Mouse (Mus musculus): ENCODE results near the gene Zdhhc13. TPM values are rescaled to one million over a fixed set of nuclear protein-coding genes. Genes with fewer than 3 reads are reported as not detected.

The Zdhhc13 gene
- polyA plus RNA-seq, 1 experiment from 2014 or later, result 39.2 TPM

- no peak overlapping the region for H3K4me2 ChIP-seq
- WGBS, result 81% methylated on average over 5 of the region's 5 CpGs
- H3K27me3 ChIP-seq (replicated peaks), result peaks cover 39% of the 10 kb centered on the region
- H3K4me3 ChIP-seq (replicated peaks), result no peak overlapping the region
- H3K9me3 ChIP-seq (replicated peaks), result no peaks in the 10 kb centered on the region
- no peak overlapping the region for H3K9ac ChIP-seq (replicated peaks)
- H3K27ac ChIP-seq (replicated peaks), result no peak overlapping the region
- peaks cover 37% of the 10 kb centered on the region for H3K36me3 ChIP-seq
- ATAC-seq (ENCODE audit: low FRiP score), result no peak
- 0 out of 2 replicates have a peak, but pooled peaks cover 2% of the 10 kb centered on the region for H3K4me1 ChIP-seq
Observed at GRCm38 (mm10) chr7:48829177-48829910, 40.5 kb downstream of the Zdhhc13 start.

DNA sequence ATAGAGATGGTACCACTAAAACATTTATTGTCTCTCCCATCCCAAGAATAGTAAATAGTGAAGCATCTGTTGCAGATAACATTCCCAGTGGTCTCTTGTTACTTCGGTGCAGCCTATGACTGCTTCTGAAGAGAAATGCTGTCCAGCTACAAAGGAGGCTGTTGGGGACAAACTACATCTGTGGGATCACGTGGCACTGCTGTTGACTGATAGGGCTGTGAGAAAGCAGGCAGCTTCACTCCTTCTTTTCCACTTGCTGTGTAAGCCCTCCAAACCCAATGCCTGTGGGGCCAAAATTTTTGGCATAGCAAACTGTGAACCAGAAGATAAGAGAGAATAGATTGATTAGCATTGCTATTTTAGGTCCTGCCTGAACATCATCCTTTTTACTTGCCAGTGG is 41.6 kb downstream of the Zdhhc13 start:
- Histone ChIP-seq H3K27me3 (replicated peaks) (peaks cover 39% of the 10 kb centered on the region), H3K9ac (replicated peaks) (no peak overlapping the region), H3K4me3 (replicated peaks) (no peak overlapping the region), H3K36me3 (peaks cover 27% of the 10 kb centered on the region), H3K4me2 (no peak overlapping the region), H3K27ac (replicated peaks) (no peak overlapping the region), H3K9me3 (replicated peaks) (no peaks in the 10 kb centered on the region), H3K4me1 (peaks cover 11% of the 10 kb centered on the region)
- ATAC-seq (ENCODE audit: low FRiP score), result no peak
- WGBS, result 56% methylated on average over 2 of the region's 2 CpGs

- Histone ChIP-seq H3K4me2 (no peak overlapping the region), H3K4me1 (peaks cover 14% of the 10 kb centered on the region), H3K9me3 (replicated peaks) (no peaks in the 10 kb centered on the region), H3K9ac (replicated peaks) (no peak overlapping the region), H3K4me3 (replicated peaks) (no peak overlapping the region), H3K27me3 (replicated peaks) (peaks cover 44% of the 10 kb centered on the region), H3K27ac (replicated peaks) (no peak overlapping the region), H3K36me3 (peaks cover 5% of the 10 kb centered on the region)
- WGBS, result 88% methylated on average over 1 of the region's 1 CpGs
- no peak for ATAC-seq (ENCODE audit: low FRiP score)
Observed at GRCm38 (mm10) chr7:48832735-48833134, 43.9 kb downstream of the Zdhhc13 start.

DNA sequence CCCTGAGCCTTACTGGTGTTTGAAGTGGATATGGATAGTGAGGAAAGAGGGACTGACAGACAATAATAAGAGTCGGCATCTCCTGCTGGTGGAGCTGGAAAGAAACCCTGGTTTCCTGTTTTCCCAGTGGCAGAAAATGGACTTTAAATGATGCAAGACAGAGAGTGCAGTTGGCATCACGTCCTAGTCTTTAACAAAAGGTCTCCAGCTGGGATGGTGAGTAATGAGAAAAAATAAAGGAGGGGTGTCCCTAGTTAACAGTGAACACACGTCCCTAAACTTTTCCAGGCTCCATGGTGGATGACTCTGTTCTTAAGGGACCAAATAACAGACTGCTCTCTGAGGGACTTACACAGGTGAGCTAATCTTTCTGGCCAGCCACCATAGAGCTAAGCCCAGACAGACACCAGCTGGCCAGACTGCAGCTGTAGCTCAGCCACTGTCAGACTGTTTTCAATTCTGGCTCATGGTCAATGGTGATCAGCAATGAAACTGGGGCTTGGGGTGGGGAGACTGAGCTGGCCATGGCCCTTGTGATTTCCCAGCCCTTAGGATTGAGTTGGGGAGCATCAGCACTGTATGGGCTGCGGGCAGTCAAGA is 45.7 kb downstream of the Zdhhc13 start:
- no peak overlapping the region for H3K4me2 ChIP-seq
- peaks cover 14% of the 10 kb centered on the region for H3K4me1 ChIP-seq
- H3K9me3 ChIP-seq (replicated peaks), result no peaks in the 10 kb centered on the region
- no peak overlapping the region for H3K4me3 ChIP-seq (replicated peaks)
- peak; percentile 25; the same call in 1 of the 2 replicates for ATAC-seq (ENCODE audit: low FRiP score)
- peaks cover 54% of the 10 kb centered on the region for H3K27me3 ChIP-seq (replicated peaks)
- no peaks in the 10 kb centered on the region for H3K36me3 ChIP-seq
- no peak overlapping the region for H3K9ac ChIP-seq (replicated peaks)
- 23% methylated on average over 4 of the region's 4 CpGs for WGBS
- peak overlapping the region; percentile 10; the same call in 1 of the 2 replicates for H3K27ac ChIP-seq (replicated peaks)

GRCm38 (mm10) chr7:48834989-48835626 is 46.3 kb downstream of the Zdhhc13 start:
- H3K9me3 ChIP-seq (replicated peaks), result no peaks in the 10 kb centered on the region
- H3K4me2 ChIP-seq, result no peak overlapping the region
- no peaks in the 10 kb centered on the region for H3K36me3 ChIP-seq
- H3K27ac ChIP-seq (replicated peaks), result 0 out of 2 replicates have a peak overlapping the region, but pooled peaks have one; percentile 10
- H3K4me1 ChIP-seq, result peaks cover 14% of the 10 kb centered on the region
- H3K9ac ChIP-seq (replicated peaks), result no peak overlapping the region
- ATAC-seq (ENCODE audit: low FRiP score), result peak; percentile 35; the same call in 1 of the 2 replicates
- WGBS, result 22% methylated on average over 12 of the region's 12 CpGs
- no peak overlapping the region for H3K4me3 ChIP-seq (replicated peaks)
- H3K27me3 ChIP-seq (replicated peaks), result peaks cover 60% of the 10 kb centered on the region

- no peak overlapping the region for H3K27ac ChIP-seq (replicated peaks)
- H3K4me3 ChIP-seq (replicated peaks), result no peak overlapping the region
- H3K9ac ChIP-seq (replicated peaks), result no peak overlapping the region
- no peak for ATAC-seq (ENCODE audit: low FRiP score)
- H3K36me3 ChIP-seq, result no peaks in the 10 kb centered on the region
- H3K4me2 ChIP-seq, result no peak overlapping the region
- peaks cover 14% of the 10 kb centered on the region for H3K4me1 ChIP-seq
- peaks cover 57% of the 10 kb centered on the region for H3K27me3 ChIP-seq (replicated peaks)
- WGBS, result 80% methylated on average over 6 of the region's 6 CpGs
- H3K9me3 ChIP-seq (replicated peaks), result no peaks in the 10 kb centered on the region
Observed at GRCm38 (mm10) chr7:48836949-48837348, 48.1 kb downstream of the Zdhhc13 start.

GRCm38 (mm10) chr7:48838434-48838833 is 49.6 kb downstream of the Zdhhc13 start:
- no peak overlapping the region for H3K9ac ChIP-seq (replicated peaks)
- no peak overlapping the region for H3K4me2 ChIP-seq
- H3K9me3 ChIP-seq (replicated peaks), result no peaks in the 10 kb centered on the region
- no peak overlapping the region for H3K4me3 ChIP-seq (replicated peaks)
- H3K27me3 ChIP-seq (replicated peaks), result peaks cover 49% of the 10 kb centered on the region
- H3K27ac ChIP-seq (replicated peaks), result no peak overlapping the region
- H3K4me1 ChIP-seq, result peaks cover 14% of the 10 kb centered on the region
- ATAC-seq (ENCODE audit: low FRiP score), result no peak
- WGBS, result 64% methylated on average over 2 of the region's 2 CpGs
- no peaks in the 10 kb centered on the region for H3K36me3 ChIP-seq

DNA sequence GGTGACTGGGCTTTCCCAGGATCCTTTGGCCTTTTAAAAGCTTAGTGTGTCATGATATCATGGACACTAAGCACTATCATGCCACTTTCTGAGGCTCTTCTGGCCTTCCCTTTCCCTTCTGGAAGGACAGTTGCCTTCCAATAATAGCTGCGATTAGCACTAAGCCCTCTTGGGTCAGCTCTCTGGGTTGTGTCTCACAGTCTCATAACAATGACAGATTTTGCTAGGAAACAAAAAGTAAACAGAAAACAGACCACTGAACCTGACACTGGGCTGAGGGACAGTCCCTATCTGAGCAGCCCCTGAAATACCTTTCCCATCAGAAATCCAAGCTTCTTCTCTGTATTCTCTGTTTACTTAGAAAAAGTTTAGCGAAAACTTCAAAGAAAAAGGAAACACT is 51.7 kb downstream of the Zdhhc13 start:
- Histone ChIP-seq H3K4me2 (no peak overlapping the region), H3K9me3 (replicated peaks) (no peaks in the 10 kb centered on the region), H3K4me3 (replicated peaks) (no peak overlapping the region), H3K27me3 (replicated peaks) (peaks cover 53% of the 10 kb centered on the region), H3K4me1 (peaks cover 1% of the 10 kb centered on the region), H3K9ac (replicated peaks) (no peak overlapping the region), H3K27ac (replicated peaks) (no peak overlapping the region), H3K36me3 (no peaks in the 10 kb centered on the region)
- 90% methylated on average over 2 of the region's 2 CpGs for WGBS
- no peak for ATAC-seq (ENCODE audit: low FRiP score)

DNA sequence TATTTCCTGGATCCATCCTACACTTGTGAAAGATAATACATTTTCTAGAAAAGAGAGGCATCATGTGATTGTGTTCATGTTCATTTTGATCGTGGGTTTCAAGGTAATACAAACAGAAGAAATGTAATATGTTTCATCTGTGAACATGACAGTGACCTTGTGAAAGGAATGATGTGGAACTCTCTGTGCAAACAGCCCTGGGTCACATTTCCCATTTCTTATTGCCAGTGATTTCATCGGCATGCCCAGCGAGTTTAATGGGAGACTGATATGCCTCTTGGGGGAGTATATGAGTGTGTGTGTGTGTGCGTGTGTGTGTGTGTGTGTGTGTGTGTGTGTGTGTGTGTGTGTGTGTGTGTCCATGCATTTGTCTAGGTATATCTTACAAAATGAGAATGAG is 52.7 kb downstream of the Zdhhc13 start:
- no peak for ATAC-seq (ENCODE audit: low FRiP score)
- Histone ChIP-seq H3K4me1 (no peaks in the 10 kb centered on the region), H3K27me3 (replicated peaks) (peaks cover 51% of the 10 kb centered on the region), H3K9ac (replicated peaks) (no peak overlapping the region), H3K4me2 (no peak overlapping the region), H3K27ac (replicated peaks) (no peak overlapping the region), H3K36me3 (no peaks in the 10 kb centered on the region), H3K4me3 (replicated peaks) (no peak overlapping the region), H3K9me3 (replicated peaks) (no peaks in the 10 kb centered on the region)
- 54% methylated on average over 4 of the region's 4 CpGs for WGBS

- Histone ChIP-seq H3K4me1 (no peaks in the 10 kb centered on the region), H3K4me3 (replicated peaks) (no peak overlapping the region), H3K27me3 (replicated peaks) (peaks cover 48% of the 10 kb centered on the region), H3K9ac (replicated peaks) (no peak overlapping the region), H3K4me2 (no peak overlapping the region), H3K36me3 (no peaks in the 10 kb centered on the region), H3K9me3 (replicated peaks) (no peaks in the 10 kb centered on the region), H3K27ac (replicated peaks) (no peak overlapping the region)
- 76% methylated on average over 3 of the region's 3 CpGs for WGBS
- no peak for ATAC-seq (ENCODE audit: low FRiP score)
Observed at GRCm38 (mm10) chr7:48842353-48842752, 53.5 kb downstream of the Zdhhc13 start.

- peaks cover 41% of the 10 kb centered on the region for H3K27me3 ChIP-seq (replicated peaks)
- no peak overlapping the region for H3K4me2 ChIP-seq
- no peak overlapping the region for H3K27ac ChIP-seq (replicated peaks)
- no peaks in the 10 kb centered on the region for H3K4me1 ChIP-seq
- H3K9me3 ChIP-seq (replicated peaks), result no peaks in the 10 kb centered on the region
- no peak overlapping the region for H3K9ac ChIP-seq (replicated peaks)
- 89% methylated on average over 5 of the region's 5 CpGs for WGBS
- no peak overlapping the region for H3K4me3 ChIP-seq (replicated peaks)
- ATAC-seq (ENCODE audit: low FRiP score), result no peak
- H3K36me3 ChIP-seq, result no peaks in the 10 kb centered on the region
Observed at GRCm38 (mm10) chr7:48843541-48843940, 54.7 kb downstream of the Zdhhc13 start.
